Mouse (Mus musculus) thymus, adult 2 months (tissue): ENCODE data around the gene Fgfr2.

ENCODE experiments used
- CTCF ChIP-seq: fragments of 200-500 bp; IDR thresholded peaks from 2 replicates; pipeline ENCODE4 v1.5.1; 2012; ENCODE audit warnings: mild to moderate bottlenecking, control low read depth, low read length, moderate library complexity, borderline replicate concordance; ENCODE audit not compliant: control insufficient read depth, poor library complexity, insufficient read depth; ENCODE audit errors: extremely low read depth
- POLR2A ChIP-seq: fragments of 200-500 bp; IDR thresholded peaks from 2 replicates; pipeline ENCODE4 v1.6.1; 2012; ENCODE audit warnings: mild to moderate bottlenecking, low read length, control low read depth, moderate library complexity; ENCODE audit not compliant: control insufficient read depth, poor library complexity, insufficient read depth; ENCODE audit errors: extremely low read depth

DNA sequence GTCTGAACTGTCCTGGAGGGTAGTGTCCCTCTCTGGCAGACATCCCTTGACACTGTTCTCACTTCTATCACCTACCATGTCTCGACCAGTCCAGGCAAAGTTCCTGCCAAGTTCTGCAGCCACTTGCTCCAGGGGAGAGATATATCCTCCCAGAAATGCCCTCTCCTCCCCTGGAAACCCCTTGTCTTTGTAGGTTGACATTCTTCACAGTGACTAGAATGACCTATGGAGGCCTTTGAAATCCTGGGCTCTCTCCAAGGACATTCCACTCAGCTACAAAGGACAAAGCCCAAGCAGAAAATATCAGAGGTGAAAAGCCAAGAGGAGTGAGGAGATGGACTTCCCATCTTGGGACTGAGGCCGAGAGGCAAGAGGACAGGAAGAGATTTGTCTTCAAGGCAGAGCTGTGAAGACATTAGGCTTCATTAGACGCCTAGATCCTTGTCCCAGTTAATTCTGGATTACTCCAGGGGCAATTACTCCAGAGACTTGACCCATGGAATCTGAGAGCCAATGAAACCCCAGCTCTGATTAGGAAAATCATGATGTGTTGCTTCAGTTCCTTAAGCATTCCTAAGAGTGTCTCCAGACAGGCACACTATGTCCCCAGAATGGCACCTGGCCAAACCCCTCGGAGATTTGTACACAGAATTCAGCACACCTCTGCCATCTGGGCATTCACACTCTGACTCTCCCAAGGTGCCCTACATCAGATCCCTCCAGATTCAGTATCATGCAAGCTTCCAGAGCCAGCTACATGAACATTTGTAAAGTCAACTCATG is 826.3 kb downstream of the Fgfr2 start:
- no peak for TF ChIP-seq CTCF
- TF ChIP-seq POLR2A: no peak
